Mouse (Mus musculus): Measurements from ENCODE around the gene Slc40a1. TPM values are rescaled to one million over a fixed set of nuclear protein-coding genes. Genes with fewer than 3 reads are reported as not detected.

The Slc40a1 gene
- 4.0 TPM for total RNA-seq (2023)

DNA sequence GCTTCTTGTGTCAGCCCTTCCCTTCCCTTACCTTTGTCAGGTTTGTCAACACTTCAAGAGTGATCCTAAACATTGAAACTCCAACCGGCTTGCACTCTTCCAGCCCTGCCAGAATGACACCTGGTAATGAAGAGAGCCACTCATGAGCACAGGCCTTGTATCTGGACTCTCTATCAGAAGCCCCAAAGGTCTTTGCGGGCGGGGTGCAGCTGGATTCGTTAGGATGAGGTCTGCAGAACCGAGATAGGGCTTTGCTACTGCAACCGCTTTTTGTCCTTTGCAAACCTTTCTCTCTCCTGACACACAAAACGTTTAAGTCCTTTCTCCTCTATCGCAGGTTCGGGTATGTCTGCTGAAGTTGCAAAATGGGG is at the start of gene Slc40a1:
Slc40a1 (minus strand) TSS at position 131 of the 371 bp plus-strand sequence.

DNA sequence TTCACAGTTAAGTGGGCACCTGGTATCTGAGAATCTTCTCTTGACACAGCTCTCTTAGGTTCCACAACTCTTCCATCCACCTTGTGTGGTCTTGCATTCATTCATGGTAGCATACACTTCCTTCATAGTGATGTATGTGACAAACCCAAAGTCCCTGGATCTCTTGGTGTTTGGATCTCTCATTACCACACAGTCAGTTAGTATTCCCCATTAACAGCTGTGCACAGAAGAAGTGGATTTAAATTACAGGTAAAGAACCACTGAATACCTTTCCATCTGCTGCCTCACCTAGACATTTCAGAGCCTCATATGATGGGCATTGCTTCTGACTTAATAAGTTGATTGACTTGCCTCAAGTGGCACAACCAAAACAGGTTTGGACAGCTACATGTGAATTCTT is 36.1 kb downstream of the Slc40a1 start, which contains the start of gene Gm5269:
Gm5269 (minus strand) TSS at position 101 of the 400 bp plus-strand sequence.

Other genes starting within 250 kb of the Slc40a1 start
- 77.5 TPM for gene Wdr75, start 131.4 kb downstream of the Slc40a1 start, total RNA-seq (2023)
- not detected for gene Gm5269, start 36.2 kb downstream of the Slc40a1 start, total RNA-seq (2023)
- not detected for gene Dnah7b, start 139.8 kb upstream of the Slc40a1 start, total RNA-seq (2023)